Mouse (Mus musculus): ENCODE measurements around the gene Rasl2-9.

- TF ChIP-seq CTCF (IDR thresholded peaks at IDR 0.05; ENCODE audit: low read depth, low read length) (no peak), POLR2A (IDR thresholded peaks at IDR 0.05; ENCODE audit: insufficient read depth, low read length) (no peak), EP300 (IDR thresholded peaks at IDR 0.05; ENCODE audit: insufficient read depth, low read depth, low read length) (no peak)
Observed at GRCm38 (mm10) chr7:5125078-5125477, 672 bp downstream of the Rasl2-9 start.
